Mouse (Mus musculus): ENCODE measurements around the gene Ift88. TPM values are rescaled to one million over a fixed set of nuclear protein-coding genes. Genes with fewer than 3 reads are reported as not detected.
A peak's percentile ranks its signal among the peaks of the same experiment; 100 is the strongest.
"Not testable (repeated sequence)": the region's sequence is repeated elsewhere in the genome, so short reads cannot be mapped to it uniquely, and the experiment has no call there.

Gene Ift88
- total and polyA plus RNA-seq, 2 experiments from 2014 or later = 17.5 to 22.0 TPM

DNA sequence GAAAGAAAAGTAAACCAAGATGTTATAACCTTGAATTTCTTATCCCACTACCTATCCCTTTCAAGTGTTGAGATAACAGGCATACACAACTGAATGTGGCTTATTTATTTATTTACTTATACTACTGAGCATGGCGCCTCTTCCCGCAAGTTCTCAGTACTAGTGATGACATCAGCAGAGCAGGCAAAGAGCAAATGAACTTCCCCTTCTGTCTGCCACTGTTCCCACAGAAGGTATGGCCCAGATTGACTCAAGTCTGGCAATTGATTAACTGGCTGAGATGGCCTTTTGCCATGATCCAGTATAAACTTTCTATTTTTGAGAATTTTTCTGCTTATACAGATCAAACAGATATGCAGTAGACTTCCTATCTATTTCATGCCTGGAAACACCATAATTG is 6.7 kb upstream of the Ift88 start:
- DNase-seq (ENCODE audit: low spot score) = no peak

DNA sequence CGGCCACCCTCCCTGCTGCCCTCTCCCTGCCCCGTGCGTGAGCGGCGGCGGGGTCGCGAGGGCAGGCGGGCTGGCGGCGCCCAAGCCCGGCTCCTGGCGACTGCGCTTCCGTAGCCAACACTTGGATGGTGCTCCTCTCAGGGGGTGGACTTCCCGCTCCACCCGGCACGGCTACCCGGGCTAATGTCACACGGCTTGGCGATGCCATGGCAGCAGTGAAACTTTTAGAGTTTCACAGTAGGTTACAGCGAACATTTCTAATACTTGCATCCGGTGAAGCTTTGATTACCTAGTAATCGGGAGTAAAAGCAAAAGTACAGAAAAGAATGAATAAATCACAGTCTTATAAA is 325 bp downstream of the Ift88 start:
- Histone ChIP-seq H3K9me3 (ENCODE audit: low read length) (no peaks in the 10 kb centered on the region), H3K9ac (replicated peaks; ENCODE audit: low read length, poor library complexity, severe bottlenecking) (peak overlapping the region; percentile 65), H3K27me3 (ENCODE audit: insufficient read depth, low read length) (no peaks in the 10 kb centered on the region), H3K4me2 (ENCODE audit: low read depth, low read length, poor library complexity, severe bottlenecking) (peak overlapping the region; percentile 57), H3K4me1 (ENCODE audit: insufficient read depth, low read length) (no peaks in the 10 kb centered on the region), H3K4me3 (ENCODE audit: low read depth, low read length) (peak overlapping the region; percentile 84), H3K36me3 (ENCODE audit: insufficient read depth, low read length) (no peaks in the 10 kb centered on the region), H3K27ac (ENCODE audit: low read depth, low read length) (peak overlapping the region; percentile 66)
- no peak for TF ChIP-seq CTCF (IDR thresholded peaks at IDR 0.05)
- DNase-seq (ENCODE audit: low spot score) (no peak), ATAC-seq (ENCODE audit: low FRiP score) (peak; percentile 85)
- under 1% methylated on average over 24 of the region's 24 CpGs for WGBS

More for the DNA sequence above, 6.7 kb upstream of the Ift88 start:
- no peaks in the 10 kb centered on the region for H3K9me3 ChIP-seq (ENCODE audit: low read length)
- no peak overlapping the region for H3K4me3 ChIP-seq (ENCODE audit: low read depth, low read length)
- 93% methylated on average over 2 of the region's 2 CpGs for WGBS
- TF ChIP-seq CTCF (IDR thresholded peaks at IDR 0.05) = no peak
- H3K4me2 ChIP-seq (ENCODE audit: low read depth, low read length, poor library complexity, severe bottlenecking) = no peak overlapping the region
- H3K4me1 ChIP-seq (ENCODE audit: insufficient read depth, low read length) = no peaks in the 10 kb centered on the region
- no peak for ATAC-seq (ENCODE audit: low FRiP score)
- H3K36me3 ChIP-seq (ENCODE audit: insufficient read depth, low read length) = no peaks in the 10 kb centered on the region
- no peak overlapping the region for H3K9ac ChIP-seq (replicated peaks; ENCODE audit: low read length, poor library complexity, severe bottlenecking)
- H3K27ac ChIP-seq (ENCODE audit: low read depth, low read length) = no peak overlapping the region
- H3K27me3 ChIP-seq (ENCODE audit: insufficient read depth, low read length) = no peaks in the 10 kb centered on the region

GRCm38 (mm10) chr14:57430451-57430850 is 6.6 kb downstream of the Ift88 start:
- Histone ChIP-seq H3K4me2 (ENCODE audit: low read depth, low read length, poor library complexity, severe bottlenecking) (no peak overlapping the region), H3K27me3 (ENCODE audit: insufficient read depth, low read length) (no peaks in the 10 kb centered on the region), H3K27ac (ENCODE audit: low read depth, low read length) (no peak overlapping the region), H3K36me3 (ENCODE audit: insufficient read depth, low read length) (peaks cover 3% of the 10 kb centered on the region; the same call in 1 of the 2 replicates), H3K9ac (replicated peaks; ENCODE audit: low read length, poor library complexity, severe bottlenecking) (no peak overlapping the region), H3K9me3 (ENCODE audit: low read length) (no peaks in the 10 kb centered on the region), H3K4me3 (ENCODE audit: low read depth, low read length) (no peak overlapping the region), H3K4me1 (ENCODE audit: insufficient read depth, low read length) (no peaks in the 10 kb centered on the region)
- DNase-seq (ENCODE audit: low spot score) (no peak), ATAC-seq (ENCODE audit: low FRiP score) (no peak)
- TF ChIP-seq CTCF (IDR thresholded peaks at IDR 0.05) = no peak
- 82% methylated on average over 2 of the region's 2 CpGs for WGBS

GRCm38 (mm10) chr14:57452516-57452915 is 28.7 kb downstream of the Ift88 start:
- Histone ChIP-seq H3K27ac (ENCODE audit: low read depth, low read length) (no peak overlapping the region), H3K9me3 (ENCODE audit: low read length) (no peaks in the 10 kb centered on the region), H3K4me3 (ENCODE audit: low read depth, low read length) (no peak overlapping the region), H3K4me1 (ENCODE audit: insufficient read depth, low read length) (no peaks in the 10 kb centered on the region), H3K36me3 (ENCODE audit: insufficient read depth, low read length) (peaks cover 24% of the 10 kb centered on the region), H3K4me2 (ENCODE audit: low read depth, low read length, poor library complexity, severe bottlenecking) (no peak overlapping the region), H3K27me3 (ENCODE audit: insufficient read depth, low read length) (no peaks in the 10 kb centered on the region), H3K9ac (replicated peaks; ENCODE audit: low read length, poor library complexity, severe bottlenecking) (no peak overlapping the region)
- DNase-seq (ENCODE audit: low spot score) = no peak
- WGBS = 86% methylated on average over 1 of the region's 1 CpGs
- ATAC-seq (ENCODE audit: low FRiP score) = no peak
- no peak for TF ChIP-seq CTCF (IDR thresholded peaks at IDR 0.05)

- Histone ChIP-seq H3K4me1 (ENCODE audit: insufficient read depth, low read length) (no peaks in the 10 kb centered on the region), H3K9ac (replicated peaks; ENCODE audit: low read length, poor library complexity, severe bottlenecking) (no peak overlapping the region), H3K4me3 (ENCODE audit: low read depth, low read length) (no peak overlapping the region), H3K27me3 (ENCODE audit: insufficient read depth, low read length) (no peaks in the 10 kb centered on the region), H3K27ac (ENCODE audit: low read depth, low read length) (no peak overlapping the region), H3K36me3 (ENCODE audit: insufficient read depth, low read length) (peaks cover 6% of the 10 kb centered on the region), H3K4me2 (ENCODE audit: low read depth, low read length, poor library complexity, severe bottlenecking) (no peak overlapping the region), H3K9me3 (ENCODE audit: low read length) (no peaks in the 10 kb centered on the region)
- ATAC-seq (ENCODE audit: low FRiP score) = no peak
- DNase-seq (ENCODE audit: low spot score) = no peak
- no peak for TF ChIP-seq CTCF (IDR thresholded peaks at IDR 0.05)
- 94% methylated on average over 5 of the region's 5 CpGs for WGBS
These were observed 36.0 kb downstream of the Ift88 start for GRCm38 (mm10) chr14:57459883-57460282.

DNA sequence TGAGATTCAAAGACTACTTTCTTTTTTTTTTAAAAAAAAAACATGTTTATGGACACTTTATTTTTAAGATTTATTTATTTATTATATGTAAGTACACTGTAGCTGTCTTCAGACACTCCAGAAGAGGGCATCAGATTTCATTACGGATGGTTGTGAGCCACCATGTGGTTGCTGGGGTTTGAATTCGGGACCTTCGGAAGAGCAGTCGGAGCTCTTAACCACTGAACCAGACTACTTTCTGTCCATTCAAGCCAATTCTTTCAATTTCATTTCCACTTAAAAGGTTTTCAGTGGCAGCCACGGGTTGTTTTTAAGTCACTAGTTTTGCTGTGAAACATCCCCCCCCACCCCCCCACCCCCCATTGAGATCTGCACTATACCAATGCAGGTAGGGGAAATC is 36.5 kb downstream of the Ift88 start:
- 73% methylated on average over 5 of the region's 5 CpGs for WGBS
- H3K4me3 ChIP-seq (ENCODE audit: low read depth, low read length); H3K4me1 ChIP-seq (ENCODE audit: insufficient read depth, low read length); H3K9ac ChIP-seq (replicated peaks; ENCODE audit: low read length, poor library complexity, severe bottlenecking); H3K36me3 ChIP-seq (ENCODE audit: insufficient read depth, low read length); ATAC-seq (ENCODE audit: low FRiP score); H3K4me2 ChIP-seq (ENCODE audit: low read depth, low read length, poor library complexity, severe bottlenecking); H3K27me3 ChIP-seq (ENCODE audit: insufficient read depth, low read length); DNase-seq (ENCODE audit: low spot score); H3K9me3 ChIP-seq (ENCODE audit: low read length); H3K27ac ChIP-seq (ENCODE audit: low read depth, low read length): not testable (repeated sequence)
